Mouse (Mus musculus) ES-E14 (cell line): ENCODE results near the gene Csnk1e.

Experiments used
- CHD2 ChIP-seq: IDR thresholded peaks from 2 replicates; pipeline ENCODE4 v1.6.1; 2014; ENCODE audit warnings: mild to moderate bottlenecking, low read depth, low read length, inconsistent platforms
- HCFC1 ChIP-seq: IDR thresholded peaks from 2 replicates; pipeline ENCODE4 v1.6.1; 2012; ENCODE audit warnings: low read length, inconsistent platforms, borderline replicate concordance; ENCODE audit not compliant: insufficient read depth
- ZC3H11A ChIP-seq: IDR thresholded peaks from 2 replicates; pipeline ENCODE4 v1.6.1; 2012; ENCODE audit warnings: low read depth, mild to moderate bottlenecking, inconsistent platforms, low read length, borderline replicate concordance
- ZNF384 ChIP-seq: IDR thresholded peaks from 2 replicates; pipeline ENCODE4 v1.6.1; 2012; ENCODE audit warnings: low read depth, low read length, inconsistent platforms

- TF ChIP-seq ZNF384 (no peak), CHD2 (no peak), HCFC1 (no peak), ZC3H11A (no peak)
Measured at GRCm38 (mm10) chr15:79387081-79387480, 68.3 kb downstream of the Csnk1e start.
